Mouse (Mus musculus): ENCODE results near the gene Gm15097. TPM values are rescaled to one million over a fixed set of nuclear protein-coding genes. Genes with fewer than 3 reads are reported as not detected.

Gene Gm15097
- polyA plus RNA-seq (2014; fragmentation: Illumina TruSeq; extraction: RNeasy Lipid Tissue Mini Kit (QIAGEN cat#74804)): not detected

GRCm38 (mm10) chrX:149784173-149784572, at the start of gene Gm15097:
TSS of gene Gm15097 (plus strand) at chrX:149784473.

Other genes starting within 250 kb of the Gm15097 start
- gene Gm10439, start 189.9 kb upstream of the Gm15097 start, polyA plus RNA-seq (2014; fragmentation: Illumina TruSeq; extraction: RNeasy Lipid Tissue Mini Kit (QIAGEN cat#74804)): not detected
- gene Gm15091, start 157.2 kb downstream of the Gm15097 start, polyA plus RNA-seq (2014; fragmentation: Illumina TruSeq; extraction: RNeasy Lipid Tissue Mini Kit (QIAGEN cat#74804)): not detected

All from ovary, adult 10 weeks (tissue).